Comparison of ENCODE assay signal across 14 mouse cellular contexts in genomic region chr5:126096616-126097261, GRCm38 (mm10).
A peak's percentile ranks its signal among the peaks of the same experiment; 100 is the strongest.
DNase-seq lines count a peak whose midpoint lies in the region; ATAC-seq and TF ChIP-seq lines count a peak whose summit lies in the region.
"Had no signal": no experiment of that assay in that cellular context is flagged by ENCODE, and none has a peak within 500 bp of the region (broad histone marks: within the 10 kb centered on the region; RNA-seq: fewer than 3 reads in every experiment).

No protein-coding gene starts in this region.

- no peak overlapping the region for H3K27ac ChIP-seq in forebrain, postnatal 0 days (ENCODE audit: low read depth, low read length)
- no peak overlapping the region for H3K27ac ChIP-seq in forebrain, embryonic 15.5 days (replicated peaks)
- H3K27ac ChIP-seq in stomach, postnatal 0 days (replicated peaks): no peak overlapping the region
- H3K27ac ChIP-seq: liver, embryonic 15.5 days; midbrain, embryonic 12.5 days had no signal

- H3K27me3 ChIP-seq in forebrain, postnatal 0 days (ENCODE audit: insufficient read depth, low read length): no peaks in the 10 kb centered on the region
- H3K27me3 ChIP-seq in forebrain, embryonic 15.5 days: no peaks in the 10 kb centered on the region
- H3K27me3 ChIP-seq in stomach, postnatal 0 days (ENCODE audit: control insufficient read depth, insufficient read depth, low read length): no peaks in the 10 kb centered on the region
- H3K27me3 ChIP-seq: liver, embryonic 15.5 days; midbrain, embryonic 12.5 days had no signal

- ATAC-seq in forebrain, postnatal 0 days: no peak
- no peak for ATAC-seq in forebrain, embryonic 15.5 days (replicated peaks)
- no peak for ATAC-seq in stomach, postnatal 0 days (ENCODE audit: low FRiP score, low TSS enrichment)
- ATAC-seq: intestine, embryonic 16.5 days had no signal

- no peaks in the 10 kb centered on the region for H3K9me3 ChIP-seq in forebrain, postnatal 0 days (ENCODE audit: low read length)
- H3K9me3 ChIP-seq in forebrain, embryonic 15.5 days: no peaks in the 10 kb centered on the region
- no peaks in the 10 kb centered on the region for H3K9me3 ChIP-seq in stomach, postnatal 0 days (ENCODE audit: control insufficient read depth, low read length)
- H3K9me3 ChIP-seq: midbrain, embryonic 12.5 days had no signal

- H3K9ac ChIP-seq in forebrain, postnatal 0 days: no peak overlapping the region
- no peak overlapping the region for H3K9ac ChIP-seq in forebrain, embryonic 15.5 days (replicated peaks)
- no peak overlapping the region for H3K9ac ChIP-seq in stomach, postnatal 0 days (ENCODE audit: low read length)
- H3K9ac ChIP-seq: liver, embryonic 15.5 days; midbrain, embryonic 12.5 days had no signal

- TF ChIP-seq CTCF in forebrain, postnatal 0 days (IDR thresholded peaks at IDR 0.05; ENCODE audit: low read depth): peak; percentile 49
- TF ChIP-seq CTCF in stomach, postnatal 0 days (IDR thresholded peaks at IDR 0.05; ENCODE audit: low read depth): peak; percentile 25; the same call in 1 of the 2 replicates

- no peak overlapping the region for H3K4me2 ChIP-seq in forebrain, postnatal 0 days (ENCODE audit: low read depth)
- no peak overlapping the region for H3K4me2 ChIP-seq in forebrain, embryonic 15.5 days (replicated peaks)
- H3K4me2 ChIP-seq in stomach, postnatal 0 days (replicated peaks; ENCODE audit: low read depth): no peak overlapping the region
- H3K4me2 ChIP-seq: heart, embryonic 11.5 days; liver, embryonic 15.5 days; midbrain, embryonic 12.5 days had no signal

- DNase-seq in forebrain, postnatal 0 days: peak; percentile 55
- peak; percentile 14 to 26 for DNase-seq in layer of hippocampus, postnatal 14 days (ENCODE audit: low spot score in 2 of 2)
- no peak for DNase-seq in layer of hippocampus, postnatal 36 days
- peak; percentile 71 for DNase-seq in right cerebral cortex, postnatal 4 days
- no peak for DNase-seq in right cerebral cortex, adult 2 months (ENCODE audit: low spot score in 2 of 2)
- DNase-seq in stomach, postnatal 0 days (ENCODE audit: low spot score): no peak
- DNase-seq in thymus, postnatal 4 days: no peak
- DNase-seq: cerebellum, adult 2 months; gastrocnemius, postnatal 14 days had no signal

- no peaks in the 10 kb centered on the region for H3K36me3 ChIP-seq in forebrain, postnatal 0 days (ENCODE audit: insufficient read depth)
- H3K36me3 ChIP-seq in forebrain, embryonic 15.5 days: no peaks in the 10 kb centered on the region
- H3K36me3 ChIP-seq in stomach, postnatal 0 days (ENCODE audit: control insufficient read depth, insufficient read depth, low read length): no peaks in the 10 kb centered on the region
- H3K36me3 ChIP-seq: liver, embryonic 15.5 days; midbrain, embryonic 12.5 days had no signal

- no peak for TF ChIP-seq EP300 in stomach, postnatal 0 days (optimal IDR thresholded peaks at IDR 0.05)

- H3K4me1 ChIP-seq in forebrain, postnatal 0 days (ENCODE audit: insufficient read depth): no peaks in the 10 kb centered on the region
- no peaks in the 10 kb centered on the region for H3K4me1 ChIP-seq in forebrain, embryonic 15.5 days
- no peaks in the 10 kb centered on the region for H3K4me1 ChIP-seq in stomach, postnatal 0 days (replicated peaks; ENCODE audit: control insufficient read depth, insufficient read depth)
- H3K4me1 ChIP-seq: liver, embryonic 15.5 days had no signal

- H3K4me3 ChIP-seq in forebrain, postnatal 0 days (ENCODE audit: low read depth, low read length): no peak overlapping the region
- H3K4me3 ChIP-seq in forebrain, embryonic 15.5 days: no peak overlapping the region
- no peak overlapping the region for H3K4me3 ChIP-seq in stomach, postnatal 0 days (ENCODE audit: low read depth, low read length)
- H3K4me3 ChIP-seq: liver, embryonic 15.5 days; midbrain, embryonic 12.5 days had no signal

- 54% methylated on average over 6 of the region's 6 CpGs for WGBS in forebrain, postnatal 0 days
- 59% methylated on average over 6 of the region's 6 CpGs for WGBS in forebrain, embryonic 15.5 days
- WGBS in stomach, postnatal 0 days: 78% methylated on average over 6 of the region's 6 CpGs

Comparison
In these comparisons a context has a peak if more than half of its experiments do, and no peak if none do; other contexts are left out.
1. DNase-seq: peak in forebrain, postnatal 0 days (single experiment), layer of hippocampus, postnatal 14 days (2 of 2) and right cerebral cortex, postnatal 4 days (single experiment); none in layer of hippocampus, postnatal 36 days (0 of 2), right cerebral cortex, adult 2 months (0 of 2), stomach, postnatal 0 days (single experiment) and thymus, postnatal 4 days (single experiment).